Comparison of ENCODE assay signal across 18 mouse cellular contexts in the genomic region with DNA sequence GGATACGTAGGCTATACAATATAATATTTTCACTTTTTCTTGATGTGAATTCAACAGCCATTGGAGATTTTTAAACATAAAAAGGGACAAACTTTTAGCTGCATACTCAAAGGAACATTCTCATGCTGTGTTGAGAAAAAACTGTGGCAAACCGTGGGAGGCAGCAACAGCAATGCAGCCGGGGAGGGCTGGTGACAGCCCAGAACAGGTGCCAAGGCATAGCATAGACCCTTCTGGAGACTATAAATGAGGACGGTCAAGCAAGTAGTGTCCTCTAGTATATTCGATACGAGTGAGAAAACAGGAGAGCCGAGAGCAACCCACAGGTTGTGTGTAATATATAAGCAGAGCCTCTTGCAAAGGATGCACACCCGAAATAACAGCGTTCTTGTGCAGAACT.
A peak's percentile ranks its signal among the peaks of the same experiment; 100 is the strongest.
DNase-seq lines count a peak whose midpoint lies in the region; ATAC-seq lines count a peak whose summit lies in the region.
"Had no signal": no experiment of that assay in that cellular context is flagged by ENCODE, and none has a peak within 500 bp of the region (broad histone marks: within the 10 kb centered on the region; RNA-seq: fewer than 3 reads in every experiment).

No protein-coding gene starts in this region.

- ATAC-seq in frontal cortex, adult (ENCODE audit: low TSS enrichment): peak; percentile 88
- ATAC-seq: inflammation-experienced regulatory T-cells, adult 6 months; midbrain, embryonic 15.5 days; Patski had no signal

- intact Hi-C loops in left cerebral cortex, postnatal 14 days (cut with DNase I): no loop called here
- intact Hi-C loops in left cerebral cortex, postnatal 4 days (cut with DNase I): no loop called here
- intact Hi-C loops in left cerebral cortex, postnatal 36 days (cut with DNase I): no loop called here

- no peak for DNase-seq in frontal cortex, postnatal 25 days (ENCODE audit: low spot score in 2 of 2)
- peak; percentile 29 to 37 for DNase-seq in left cerebral cortex, postnatal 14 days (ENCODE audit: low spot score in 2 of 2)
- no peak for DNase-seq in left cerebral cortex, postnatal 4 days
- peak; percentile 29 to 47 for DNase-seq in left cerebral cortex, postnatal 36 days (ENCODE audit: low spot score in 2 of 2)
- DNase-seq in telencephalon, adult 2 months (ENCODE audit: low read depth, low spot score): peak; percentile 34
- no peak for DNase-seq in lung, postnatal 25 days (ENCODE audit: low spot score)
- DNase-seq: adrenal gland, adult 2 months; B cell, adult 2 months; cerebellum, postnatal 36 days; embryo, embryonic 11 days; gastrocnemius, postnatal 36 days; heart, postnatal 4 days; kidney, adult 18-20 months; thymus, postnatal 14 days had no signal

Comparison
In these comparisons a context has a peak if more than half of its experiments do, and no peak if none do; other contexts are left out.
1. DNase-seq: peak in left cerebral cortex, postnatal 14 days (2 of 2), left cerebral cortex, postnatal 36 days (2 of 2) and telencephalon, adult 2 months (single experiment); none in frontal cortex, postnatal 25 days (0 of 2), left cerebral cortex, postnatal 4 days (single experiment) and lung, postnatal 25 days (single experiment).